Mouse (Mus musculus) megakaryocyte, embryonic 14.5 days (primary cell): ENCODE data around the gene Igfbp1.

ENCODE experiments used
- FLI1 ChIP-seq: IDR thresholded peaks from 2 replicates; pipeline ENCODE4 v1.6.1; 2012; ENCODE audit warnings: low read length, inconsistent platforms, mixed read lengths
- GATA1 ChIP-seq: IDR thresholded peaks from 3 replicates; pipeline ENCODE4 v1.6.1; 2012; ENCODE audit warnings: mixed read lengths, low read length, inconsistent platforms, borderline replicate concordance

- TF ChIP-seq GATA1 (no peak), FLI1 (no peak)
Observed at GRCm38 (mm10) chr11:7226810-7227550, 29.4 kb downstream of the Igfbp1 start.
